Comparison of ENCODE assay signal across 8 mouse cellular contexts in the genomic region with DNA sequence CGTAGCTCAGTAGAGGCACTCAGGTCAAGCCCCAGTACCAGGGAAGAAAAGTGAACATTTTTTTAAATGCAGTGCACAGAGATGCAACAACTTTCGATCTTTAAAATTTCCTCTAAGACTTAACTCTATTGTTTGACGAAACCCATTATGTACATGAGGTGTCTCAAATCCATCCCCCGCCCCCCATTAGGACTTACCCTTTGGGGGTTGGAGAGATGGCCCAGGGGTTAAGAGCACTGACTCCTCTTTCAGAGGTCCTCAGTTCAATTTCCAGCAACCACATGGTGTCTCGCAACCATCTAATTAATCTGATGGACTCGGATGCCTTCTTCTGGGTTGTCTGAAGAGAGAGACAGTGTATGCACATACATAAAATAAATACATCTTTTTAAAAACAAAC. TPM values are rescaled to one million over a fixed set of nuclear protein-coding genes. Genes with fewer than 3 reads are reported as not detected.
DNase-seq lines count a peak whose midpoint lies in the region; ATAC-seq and TF ChIP-seq lines count a peak whose summit lies in the region.

No protein-coding gene starts in this region.

- H3K4me2 ChIP-seq in lung, embryonic 16.5 days (ENCODE audit: low read depth, low read length) = peak overlapping the region; percentile 86
- peak overlapping the region; percentile 82 for H3K4me2 ChIP-seq in intestine, postnatal 0 days (replicated peaks; ENCODE audit: low read depth)
- peak overlapping the region; percentile 81 for H3K4me2 ChIP-seq in neural tube, embryonic 15.5 days

- H3K9ac ChIP-seq in lung, embryonic 16.5 days (ENCODE audit: low read length) = peak overlapping the region; percentile 87
- H3K9ac ChIP-seq in intestine, postnatal 0 days (ENCODE audit: low read depth, low read length) = peak overlapping the region; percentile 84
- H3K9ac ChIP-seq in neural tube, embryonic 15.5 days (replicated peaks) = peak overlapping the region; percentile 82

- H3K27ac ChIP-seq in lung, embryonic 16.5 days (ENCODE audit: low read length) = peak overlapping the region; percentile 90; the same call in 1 of the 2 replicates
- peak overlapping the region; percentile 93 for H3K27ac ChIP-seq in intestine, postnatal 0 days (ENCODE audit: low read depth, low read length)
- peak overlapping the region; percentile 92 for H3K27ac ChIP-seq in neural tube, embryonic 15.5 days (replicated peaks)

- H3K4me1 ChIP-seq in lung, embryonic 16.5 days (replicated peaks; ENCODE audit: control insufficient read depth, insufficient read depth, low read length) = peaks cover 24% of the 10 kb centered on the region
- H3K4me1 ChIP-seq in intestine, postnatal 0 days (replicated peaks; ENCODE audit: control insufficient read depth, insufficient read depth, low read length) = 0 out of 2 replicates have a peak, but pooled peaks cover 2% of the 10 kb centered on the region
- H3K4me1 ChIP-seq in neural tube, embryonic 15.5 days = peaks cover 20% of the 10 kb centered on the region

- no peaks in the 10 kb centered on the region for H3K36me3 ChIP-seq in lung, embryonic 16.5 days (ENCODE audit: control insufficient read depth, insufficient read depth, low read length)
- H3K36me3 ChIP-seq in intestine, postnatal 0 days (ENCODE audit: control insufficient read depth, insufficient read depth) = no peaks in the 10 kb centered on the region
- no peaks in the 10 kb centered on the region for H3K36me3 ChIP-seq in neural tube, embryonic 15.5 days

- H3K27me3 ChIP-seq in lung, embryonic 16.5 days (ENCODE audit: control insufficient read depth, insufficient read depth, low read depth, low read length) = no peaks in the 10 kb centered on the region
- no peaks in the 10 kb centered on the region for H3K27me3 ChIP-seq in intestine, postnatal 0 days (replicated peaks; ENCODE audit: control insufficient read depth, insufficient read depth, low read length)
- H3K27me3 ChIP-seq in neural tube, embryonic 15.5 days (replicated peaks) = no peaks in the 10 kb centered on the region

- DNase-seq in cerebellum, adult 11-12 months = peak; percentile 16
- no peak for DNase-seq in cerebellum, adult 11 months
- DNase-seq in lung, postnatal 10 days = no peak
- no peak for DNase-seq in thymus, postnatal 36 days
- no peak for DNase-seq in right cerebral cortex, adult 2 months (ENCODE audit: low spot score in 2 of 2)

- H3K4me3 ChIP-seq in lung, embryonic 16.5 days (ENCODE audit: low read length) = peak overlapping the region; percentile 83
- peak overlapping the region; percentile 80 for H3K4me3 ChIP-seq in intestine, postnatal 0 days (ENCODE audit: low read depth, low read length)
- peak overlapping the region; percentile 92 for H3K4me3 ChIP-seq in neural tube, embryonic 15.5 days (replicated peaks)

- 10% methylated on average over 6 of the region's 6 CpGs for WGBS in lung, embryonic 16.5 days
- WGBS in intestine, postnatal 0 days = 11% methylated on average over 6 of the region's 6 CpGs
- 4% methylated on average over 6 of the region's 6 CpGs for WGBS in neural tube, embryonic 15.5 days

- H3K9me3 ChIP-seq in lung, embryonic 16.5 days (ENCODE audit: control insufficient read depth, low read length) = no peaks in the 10 kb centered on the region
- no peaks in the 10 kb centered on the region for H3K9me3 ChIP-seq in intestine, postnatal 0 days (ENCODE audit: control insufficient read depth)
- no peaks in the 10 kb centered on the region for H3K9me3 ChIP-seq in neural tube, embryonic 15.5 days (replicated peaks)

- ATAC-seq in lung, embryonic 16.5 days (ENCODE audit: low read depth) = no peak
- no peak for ATAC-seq in intestine, postnatal 0 days
- no peak for ATAC-seq in neural tube, embryonic 15.5 days (ENCODE audit: low FRiP score)

- TF ChIP-seq CTCF in intestine, postnatal 0 days (IDR thresholded peaks at IDR 0.05; ENCODE audit: low read depth) = no peak

RNA-seq across cellular contexts. Expression of a gene that starts 1.1 kb away (rescaled TPM):
- 13.5 and 16.9 TPM in 2 replicates for polyA plus RNA-seq in lung, embryonic 16.5 days (2015; fragmentation: Nextera tagmentation; extraction: Ambion mirVana)
- 16.1 and 17.2 TPM in 2 replicates for polyA plus RNA-seq in intestine, postnatal 0 days (2015; fragmentation: Nextera tagmentation; extraction: Ambion mirVana)
- polyA plus RNA-seq in neural tube, embryonic 15.5 days (2015; fragmentation: Nextera tagmentation; extraction: Ambion mirVana) = 20.7 and 24.0 TPM in 2 replicates

RNA-seq across cellular contexts. Expression of a gene that starts 1.1 kb away (rescaled TPM):
- 27.1 and 29.8 TPM in 2 replicates for polyA plus RNA-seq in lung, embryonic 16.5 days (2015; fragmentation: Nextera tagmentation; extraction: Ambion mirVana)
- 8.6 and 9.4 TPM in 2 replicates for polyA plus RNA-seq in intestine, postnatal 0 days (2015; fragmentation: Nextera tagmentation; extraction: Ambion mirVana)
- 6.1 and 11.1 TPM in 2 replicates for polyA plus RNA-seq in neural tube, embryonic 15.5 days (2015; fragmentation: Nextera tagmentation; extraction: Ambion mirVana)
